Mouse (Mus musculus): ENCODE measurements around the gene Atxn7l1. TPM values are rescaled to one million over a fixed set of nuclear protein-coding genes. Genes with fewer than 3 reads are reported as not detected.

The Atxn7l1 gene
- polyA plus RNA-seq, 1 experiment from 2014 or later, result 18.7 TPM

DNA sequence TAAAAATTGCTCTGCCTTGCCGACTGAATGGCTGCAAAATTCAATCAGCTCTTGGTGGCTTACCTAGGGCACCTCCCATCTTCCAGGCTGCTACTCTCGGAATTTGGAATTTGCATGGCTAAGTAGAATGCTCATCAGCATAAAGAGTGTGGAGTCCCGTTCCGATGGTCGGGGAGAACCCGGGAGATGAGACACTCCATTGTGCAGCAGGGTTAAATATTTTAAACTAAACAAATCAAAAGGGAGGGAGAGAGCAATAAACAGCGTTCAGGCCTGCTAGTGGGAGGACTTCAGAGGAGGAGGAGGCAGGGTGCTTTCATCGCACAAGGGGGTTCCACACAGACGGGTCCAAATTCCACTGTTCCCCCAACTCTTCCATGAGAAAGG lies 155.9 kb downstream of the Atxn7l1 start:
- no peaks in the 10 kb centered on the region; the same call in 1 of the 2 replicates for H3K27me3 ChIP-seq (replicated peaks; ENCODE audit: control insufficient read depth, insufficient read depth, low read length)
- peak; percentile 51 for ATAC-seq
- H3K27ac ChIP-seq (ENCODE audit: low read depth, low read length), result no peak overlapping the region
- peak overlapping the region; percentile 84 for H3K4me2 ChIP-seq (ENCODE audit: low read length)
- peaks cover 18% of the 10 kb centered on the region for H3K4me1 ChIP-seq (ENCODE audit: control insufficient read depth, insufficient read depth, low read depth, low read length)
- no peaks in the 10 kb centered on the region for H3K36me3 ChIP-seq (ENCODE audit: control insufficient read depth, insufficient read depth, low read length)
- WGBS, result 3% methylated on average over 9 of the region's 9 CpGs
- 0 out of 2 replicates have a peak overlapping the region, but pooled peaks have one; percentile 36 for H3K9ac ChIP-seq (ENCODE audit: low read depth, low read length)
- no peaks in the 10 kb centered on the region for H3K9me3 ChIP-seq (ENCODE audit: control insufficient read depth, low read length)
- H3K4me3 ChIP-seq (ENCODE audit: low read length), result peak overlapping the region; percentile 40

DNA sequence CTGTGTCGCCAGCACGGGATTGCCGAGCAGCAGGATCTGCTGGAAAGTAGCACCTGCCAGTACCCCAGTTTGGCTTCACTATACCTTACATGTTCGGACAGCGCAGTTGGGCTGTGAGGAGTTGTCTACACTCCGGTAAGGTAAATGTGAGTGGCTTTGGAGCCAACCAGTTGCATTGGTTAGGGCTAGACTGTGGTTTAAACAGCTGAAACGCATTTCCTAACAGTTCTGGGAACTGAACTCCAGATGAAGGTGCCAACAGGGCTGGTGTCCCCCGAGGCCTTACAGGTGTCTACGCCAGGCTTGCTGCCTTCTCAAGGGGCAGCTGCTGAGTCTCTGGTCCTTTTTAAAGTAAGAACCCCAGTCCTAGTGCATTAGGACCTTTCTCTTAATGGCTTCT lies 157.6 kb downstream of the Atxn7l1 start:
- no peak overlapping the region for H3K4me3 ChIP-seq (ENCODE audit: low read length)
- peaks cover 18% of the 10 kb centered on the region for H3K4me1 ChIP-seq (ENCODE audit: control insufficient read depth, insufficient read depth, low read depth, low read length)
- no peaks in the 10 kb centered on the region for H3K27me3 ChIP-seq (replicated peaks; ENCODE audit: control insufficient read depth, insufficient read depth, low read length)
- no peak for ATAC-seq
- H3K27ac ChIP-seq (ENCODE audit: low read depth, low read length), result no peak overlapping the region
- no peak overlapping the region for H3K9ac ChIP-seq (ENCODE audit: low read depth, low read length)
- H3K4me2 ChIP-seq (ENCODE audit: low read length), result no peak overlapping the region
- no peaks in the 10 kb centered on the region for H3K9me3 ChIP-seq (ENCODE audit: control insufficient read depth, low read length)
- 94% methylated on average over 9 of the region's 9 CpGs for WGBS
- no peaks in the 10 kb centered on the region for H3K36me3 ChIP-seq (ENCODE audit: control insufficient read depth, insufficient read depth, low read length)

DNA sequence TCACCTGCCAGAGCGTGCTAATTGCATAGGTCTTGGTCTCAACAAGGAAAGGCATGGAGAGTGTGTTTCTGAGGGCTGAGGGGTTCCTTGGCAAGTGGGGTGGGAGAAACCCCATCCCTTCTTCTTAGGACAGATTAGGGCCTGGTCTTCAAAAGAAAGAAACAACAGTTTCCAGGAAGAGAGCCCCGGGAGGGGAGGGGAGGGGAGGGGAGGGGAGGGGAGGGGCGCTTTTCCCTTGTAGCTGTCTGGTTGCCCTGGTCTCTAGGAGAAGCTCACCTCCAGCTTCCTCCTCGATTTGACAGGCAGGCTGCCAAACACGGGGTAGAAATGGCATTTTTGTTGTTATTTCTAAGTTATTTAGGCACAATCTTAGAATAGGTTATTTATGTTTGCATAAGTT lies 159.0 kb downstream of the Atxn7l1 start:
- Histone ChIP-seq H3K4me1 (ENCODE audit: control insufficient read depth, insufficient read depth, low read depth, low read length) (peaks cover 20% of the 10 kb centered on the region), H3K9ac (ENCODE audit: low read depth, low read length) (no peak overlapping the region), H3K36me3 (ENCODE audit: control insufficient read depth, insufficient read depth, low read length) (no peaks in the 10 kb centered on the region), H3K27me3 (replicated peaks; ENCODE audit: control insufficient read depth, insufficient read depth, low read length) (no peaks in the 10 kb centered on the region), H3K4me3 (ENCODE audit: low read length) (no peak overlapping the region), H3K4me2 (ENCODE audit: low read length) (no peak overlapping the region), H3K9me3 (ENCODE audit: control insufficient read depth, low read length) (no peaks in the 10 kb centered on the region), H3K27ac (ENCODE audit: low read depth, low read length) (no peak overlapping the region)
- ATAC-seq, result no peak
- 67% methylated on average over 4 of the region's 5 CpGs for WGBS

DNA sequence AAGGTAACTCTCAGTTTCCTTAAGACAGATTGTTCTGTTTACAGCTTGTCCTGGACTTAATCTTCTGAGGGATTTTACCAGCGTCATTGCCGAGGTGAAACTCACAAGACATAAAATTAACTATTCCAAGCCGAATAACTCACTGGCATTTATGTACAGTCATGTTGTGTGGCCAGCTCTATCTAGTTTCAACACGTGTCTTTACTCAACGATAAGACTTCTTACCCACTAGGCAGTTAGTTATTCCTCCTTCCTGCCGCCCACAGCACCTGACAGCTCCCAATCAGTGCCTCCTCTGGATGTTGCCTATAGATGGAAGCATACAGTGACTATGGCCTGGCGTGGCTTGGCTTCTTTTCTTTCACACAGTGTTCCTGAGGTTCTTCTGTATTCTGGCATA lies 161.2 kb downstream of the Atxn7l1 start:
- Histone ChIP-seq H3K9ac (ENCODE audit: low read depth, low read length) (no peak overlapping the region), H3K36me3 (ENCODE audit: control insufficient read depth, insufficient read depth, low read length) (no peaks in the 10 kb centered on the region), H3K4me1 (ENCODE audit: control insufficient read depth, insufficient read depth, low read depth, low read length) (peaks cover 8% of the 10 kb centered on the region), H3K27ac (ENCODE audit: low read depth, low read length) (no peak overlapping the region), H3K9me3 (ENCODE audit: control insufficient read depth, low read length) (no peaks in the 10 kb centered on the region), H3K4me2 (ENCODE audit: low read length) (no peak overlapping the region), H3K4me3 (ENCODE audit: low read length) (no peak overlapping the region), H3K27me3 (replicated peaks; ENCODE audit: control insufficient read depth, insufficient read depth, low read length) (no peaks in the 10 kb centered on the region)
- 90% methylated on average over 7 of the region's 7 CpGs for WGBS
- no peak for ATAC-seq

DNA sequence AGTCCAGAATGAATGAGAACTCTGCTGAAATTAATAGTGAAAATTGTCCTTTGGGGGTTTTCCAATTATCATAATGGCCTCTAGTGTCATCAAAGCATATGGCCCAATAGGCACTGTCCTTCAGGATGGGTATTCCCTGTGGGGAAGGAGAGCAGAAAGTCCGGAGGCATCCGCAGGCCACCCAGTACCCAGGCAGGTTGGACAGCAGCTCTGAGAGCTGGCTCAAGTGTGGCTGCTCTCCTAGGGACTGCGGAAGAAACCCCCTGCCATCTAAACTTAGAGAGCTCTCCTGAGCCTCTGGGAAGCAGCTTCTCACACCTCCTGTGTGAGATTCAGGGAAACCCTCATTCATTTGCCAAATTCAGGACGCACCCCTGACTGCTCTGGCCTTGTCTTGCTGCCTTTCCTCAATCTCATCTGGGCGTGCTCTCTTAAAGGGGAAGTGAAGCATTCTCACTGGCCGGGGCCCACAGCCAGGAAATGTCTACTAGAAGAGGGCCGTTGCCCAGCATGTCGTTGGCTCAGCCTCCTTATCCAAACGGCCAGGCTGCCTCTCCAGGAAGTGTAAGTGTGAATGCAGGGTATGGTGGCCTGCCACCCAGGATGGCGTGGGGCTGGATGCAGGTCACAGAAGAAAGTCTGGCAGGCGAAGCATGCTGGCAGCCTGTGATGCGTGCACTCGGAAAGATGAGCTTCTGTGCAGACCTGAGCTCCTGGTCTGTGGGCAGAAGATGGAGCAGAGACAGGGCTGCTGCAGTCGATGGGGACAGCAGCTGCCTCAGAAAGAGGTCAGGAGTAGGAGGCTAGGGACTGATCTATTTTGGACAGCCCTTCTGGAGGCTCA lies 166.6 kb downstream of the Atxn7l1 start:
- Histone ChIP-seq H3K36me3 (ENCODE audit: control insufficient read depth, insufficient read depth, low read length) (no peaks in the 10 kb centered on the region), H3K4me1 (ENCODE audit: control insufficient read depth, insufficient read depth, low read depth, low read length) (peaks cover 16% of the 10 kb centered on the region), H3K27me3 (replicated peaks; ENCODE audit: control insufficient read depth, insufficient read depth, low read length) (no peaks in the 10 kb centered on the region), H3K9ac (ENCODE audit: low read depth, low read length) (peak overlapping the region; percentile 37), H3K27ac (ENCODE audit: low read depth, low read length) (peak overlapping the region; percentile 46; the same call in 1 of the 2 replicates), H3K4me3 (ENCODE audit: low read length) (no peak overlapping the region), H3K9me3 (ENCODE audit: control insufficient read depth, low read length) (no peaks in the 10 kb centered on the region), H3K4me2 (ENCODE audit: low read length) (peak overlapping the region; percentile 32; the same call in 1 of the 2 replicates)
- WGBS, result 19% methylated on average over 14 of the region's 14 CpGs
- peak; percentile 86 for ATAC-seq

DNA sequence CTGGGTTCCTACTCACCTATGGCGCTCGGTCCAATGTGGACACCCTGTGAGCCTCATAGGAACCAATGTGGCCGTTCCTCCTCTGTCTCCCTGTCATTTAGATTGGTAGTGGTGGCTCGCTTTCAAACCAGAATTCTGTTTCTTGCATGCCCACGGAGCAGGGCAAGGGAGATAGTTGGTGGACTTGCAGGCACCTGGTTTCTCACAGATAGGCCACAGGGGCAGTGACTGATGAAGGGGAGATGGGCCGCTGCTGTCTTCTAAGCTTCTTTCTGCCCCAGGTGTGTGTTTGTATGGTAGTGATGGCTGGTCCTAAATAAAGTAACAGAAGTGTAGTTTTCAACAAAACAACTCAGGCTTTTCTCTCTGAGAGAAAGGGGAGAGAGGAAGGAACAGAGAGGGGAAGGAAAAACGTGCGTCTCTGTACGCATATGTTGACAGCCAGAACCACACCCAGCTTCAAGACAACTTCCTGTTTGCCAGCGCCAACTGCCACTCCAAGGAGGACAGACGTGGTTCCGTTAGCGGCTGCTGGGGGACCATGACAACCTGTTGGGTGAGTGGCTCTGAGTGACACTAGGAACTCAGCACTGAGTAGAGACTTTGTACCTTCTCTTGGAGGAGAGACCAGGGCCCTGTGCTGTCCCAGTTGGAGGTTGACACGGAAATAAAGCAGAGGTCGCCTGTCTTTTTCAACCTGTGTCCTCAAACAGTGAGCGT lies 167.6 kb downstream of the Atxn7l1 start:
- H3K27me3 ChIP-seq (replicated peaks; ENCODE audit: control insufficient read depth, insufficient read depth, low read length), result no peaks in the 10 kb centered on the region
- H3K4me1 ChIP-seq (ENCODE audit: control insufficient read depth, insufficient read depth, low read depth, low read length), result peaks cover 16% of the 10 kb centered on the region
- no peak overlapping the region for H3K9ac ChIP-seq (ENCODE audit: low read depth, low read length)
- no peak for ATAC-seq
- H3K4me2 ChIP-seq (ENCODE audit: low read length), result no peak overlapping the region; the same call in 1 of the 2 replicates
- H3K9me3 ChIP-seq (ENCODE audit: control insufficient read depth, low read length), result no peaks in the 10 kb centered on the region
- H3K27ac ChIP-seq (ENCODE audit: low read depth, low read length), result no peak overlapping the region; the same call in 1 of the 2 replicates
- H3K4me3 ChIP-seq (ENCODE audit: low read length), result no peak overlapping the region
- WGBS, result 80% methylated on average over 16 of the region's 16 CpGs
- H3K36me3 ChIP-seq (ENCODE audit: control insufficient read depth, insufficient read depth, low read length), result no peaks in the 10 kb centered on the region

DNA sequence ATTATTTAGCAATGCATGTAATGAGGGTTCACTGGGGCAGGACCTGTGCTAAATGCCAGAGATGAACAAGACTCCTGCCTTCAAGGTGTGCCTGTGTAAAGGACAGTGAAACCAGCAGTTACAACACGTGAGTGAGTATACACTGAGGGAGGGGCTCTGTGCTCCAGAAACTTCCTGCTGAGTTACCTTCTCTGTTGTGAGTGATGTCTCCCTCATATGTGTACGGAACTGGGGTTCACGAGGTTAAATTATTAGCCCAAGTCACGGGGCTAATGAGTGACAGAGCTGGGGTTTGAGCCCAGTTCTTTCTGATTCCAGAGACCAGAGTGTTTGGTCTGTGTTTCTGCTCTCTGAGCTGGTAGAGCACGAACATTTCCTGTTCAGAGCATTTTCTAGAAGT lies 168.3 kb downstream of the Atxn7l1 start:
- 75% methylated on average over 5 of the region's 5 CpGs for WGBS

DNA sequence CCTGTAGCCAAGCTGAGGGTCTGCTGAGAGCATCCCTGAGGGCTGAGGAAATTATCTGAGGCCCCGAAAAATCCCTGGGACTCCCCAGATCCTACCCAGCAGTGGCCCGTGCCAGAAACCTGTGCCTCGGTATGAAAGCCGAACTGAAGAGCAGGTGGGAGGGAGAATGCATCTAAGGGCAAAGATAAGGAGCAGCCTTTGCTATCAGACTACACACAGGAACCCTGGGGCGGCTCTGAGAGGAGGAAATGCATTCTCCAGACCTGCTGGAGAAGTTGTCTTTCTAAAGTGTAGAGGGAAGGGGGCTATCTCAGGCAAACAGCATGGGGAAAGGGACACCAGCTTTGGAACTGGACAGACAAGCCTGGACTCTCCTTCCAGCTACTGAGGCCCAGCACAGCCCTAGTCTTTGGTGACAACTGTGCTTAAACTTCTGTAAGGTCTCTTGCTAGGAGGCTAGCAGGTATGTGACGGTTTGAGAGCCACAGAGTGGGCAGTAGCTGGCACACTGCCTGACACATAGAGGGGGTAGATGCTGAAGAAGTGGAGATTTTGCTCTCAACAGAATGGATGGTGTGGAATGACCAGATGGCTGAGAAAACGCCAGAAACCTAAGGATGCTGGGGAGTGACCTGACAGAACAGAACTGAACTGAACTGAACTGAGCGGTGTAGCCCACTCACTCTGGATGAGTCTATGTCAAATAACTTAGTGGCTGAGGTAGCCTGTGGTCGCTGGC lies 170.5 kb downstream of the Atxn7l1 start:
- 83% methylated on average over 9 of the region's 9 CpGs for WGBS
- Histone ChIP-seq H3K27me3 (replicated peaks; ENCODE audit: control insufficient read depth, insufficient read depth, low read length) (no peaks in the 10 kb centered on the region), H3K36me3 (ENCODE audit: control insufficient read depth, insufficient read depth, low read length) (no peaks in the 10 kb centered on the region), H3K9ac (ENCODE audit: low read depth, low read length) (no peak overlapping the region), H3K27ac (ENCODE audit: low read depth, low read length) (no peak overlapping the region), H3K9me3 (ENCODE audit: control insufficient read depth, low read length) (no peaks in the 10 kb centered on the region), H3K4me2 (ENCODE audit: low read length) (no peak overlapping the region), H3K4me1 (ENCODE audit: control insufficient read depth, insufficient read depth, low read depth, low read length) (peaks cover 12% of the 10 kb centered on the region), H3K4me3 (ENCODE audit: low read length) (no peak overlapping the region)
- no peak for ATAC-seq

More for the DNA sequence above, 168.3 kb downstream of the Atxn7l1 start:
- Histone ChIP-seq H3K4me1 (ENCODE audit: control insufficient read depth, insufficient read depth, low read depth, low read length) (peaks cover 16% of the 10 kb centered on the region), H3K36me3 (ENCODE audit: control insufficient read depth, insufficient read depth, low read length) (no peaks in the 10 kb centered on the region), H3K27me3 (replicated peaks; ENCODE audit: control insufficient read depth, insufficient read depth, low read length) (no peaks in the 10 kb centered on the region), H3K27ac (ENCODE audit: low read depth, low read length) (no peak overlapping the region), H3K4me3 (ENCODE audit: low read length) (no peak overlapping the region), H3K4me2 (ENCODE audit: low read length) (no peak overlapping the region), H3K9ac (ENCODE audit: low read depth, low read length) (no peak overlapping the region), H3K9me3 (ENCODE audit: control insufficient read depth, low read length) (no peaks in the 10 kb centered on the region)
- no peak for ATAC-seq

DNA sequence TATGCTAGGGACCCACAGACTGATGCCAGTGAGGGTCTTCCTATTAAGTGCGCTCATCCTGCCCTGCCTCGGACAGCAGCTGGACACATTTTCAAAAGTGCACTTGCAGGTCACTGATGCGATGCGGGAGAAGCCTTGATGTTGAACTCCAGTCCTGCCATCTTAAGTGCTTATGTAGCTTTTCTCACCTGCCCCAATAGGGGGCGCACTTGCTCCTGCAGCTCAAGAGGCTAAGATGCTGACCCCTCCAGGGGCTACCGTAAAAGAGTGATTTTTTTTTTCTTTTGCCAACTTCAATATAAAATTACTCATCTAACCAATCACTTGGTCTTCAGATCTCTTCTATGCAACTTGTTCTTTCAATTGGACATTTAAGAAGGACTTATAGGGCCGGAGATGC lies 175.1 kb downstream of the Atxn7l1 start:
- H3K27ac ChIP-seq (ENCODE audit: low read depth, low read length), result no peak overlapping the region
- 72% methylated on average over 7 of the region's 7 CpGs for WGBS
- no peak overlapping the region for H3K4me2 ChIP-seq (ENCODE audit: low read length)
- H3K9ac ChIP-seq (ENCODE audit: low read depth, low read length), result no peak overlapping the region
- no peak overlapping the region for H3K4me3 ChIP-seq (ENCODE audit: low read length)
- H3K9me3 ChIP-seq (ENCODE audit: control insufficient read depth, low read length), result no peaks in the 10 kb centered on the region
- ATAC-seq, result no peak
- no peaks in the 10 kb centered on the region for H3K27me3 ChIP-seq (replicated peaks; ENCODE audit: control insufficient read depth, insufficient read depth, low read length)
- H3K36me3 ChIP-seq (ENCODE audit: control insufficient read depth, insufficient read depth, low read length), result no peaks in the 10 kb centered on the region
- H3K4me1 ChIP-seq (ENCODE audit: control insufficient read depth, insufficient read depth, low read depth, low read length), result no peaks in the 10 kb centered on the region; the same call in 1 of the 2 replicates

Measured in hindbrain, embryonic 16.5 days (tissue).